Mouse (Mus musculus): ENCODE measurements at regions not wholly inside any gene's neighbourhood (a gene's known extent, or its start where the extent isn't known, plus 50 kb on each side); places are given as distances from the start of the nearest gene placed in this dataset.

- WGBS, result 71% methylated on average over 4 of the region's 4 CpGs
- TF ChIP-seq POLR2A (IDR thresholded peaks at IDR 0.05; ENCODE audit: low read depth, low read length) (no peak), CTCF (IDR thresholded peaks at IDR 0.05; ENCODE audit: extremely low read depth, insufficient read depth, insufficient read length, insufficient replicate concordance) (no peak)
- Histone ChIP-seq H3K36me3 (ENCODE audit: control insufficient read depth, insufficient read depth, low read length) (no peaks in the 10 kb centered on the region), H3K27ac (ENCODE audit: insufficient read depth, low read length) (no peak overlapping the region), H3K4me3 (ENCODE audit: extremely low read depth, insufficient read depth, insufficient read length) (no peak overlapping the region), H3K4me1 (ENCODE audit: control insufficient read depth, insufficient read depth, insufficient read length) (no peaks in the 10 kb centered on the region), H3K27me3 (ENCODE audit: control insufficient read depth, insufficient read depth, low read length) (no peaks in the 10 kb centered on the region)
- DNase-seq (ENCODE audit: low read depth in 1 of 2, low spot score in 2 of 2), result no peak
Observed at GRCm38 (mm10) chr11:45485950-45486349, 365.9 kb upstream of the Clint1 start.

GRCm38 (mm10) chr11:45491021-45491967, 360.6 kb upstream of the Clint1 start:
- TF ChIP-seq POLR2A (IDR thresholded peaks at IDR 0.05; ENCODE audit: low read depth, low read length), result no peak
- TF ChIP-seq CTCF (IDR thresholded peaks at IDR 0.05; ENCODE audit: extremely low read depth, insufficient read depth, insufficient read length, insufficient replicate concordance), result no peak
- no peak overlapping the region for H3K4me3 ChIP-seq (ENCODE audit: extremely low read depth, insufficient read depth, insufficient read length)
- H3K4me1 ChIP-seq (ENCODE audit: control insufficient read depth, insufficient read depth, insufficient read length), result no peaks in the 10 kb centered on the region
- no peaks in the 10 kb centered on the region; the same call in 1 of the 2 replicates for H3K27me3 ChIP-seq (ENCODE audit: control insufficient read depth, insufficient read depth, low read length)
- no peaks in the 10 kb centered on the region for H3K36me3 ChIP-seq (ENCODE audit: control insufficient read depth, insufficient read depth, low read length)
- H3K27ac ChIP-seq (ENCODE audit: insufficient read depth, low read length), result no peak overlapping the region
- WGBS, result 77% methylated on average over 20 of the region's 20 CpGs
- no peak for DNase-seq (ENCODE audit: low read depth in 1 of 2, low spot score in 2 of 2)

- Histone ChIP-seq H3K4me3 (ENCODE audit: extremely low read depth, insufficient read depth, insufficient read length) (no peak overlapping the region), H3K4me1 (ENCODE audit: control insufficient read depth, insufficient read depth, insufficient read length) (no peaks in the 10 kb centered on the region), H3K36me3 (ENCODE audit: control insufficient read depth, insufficient read depth, low read length) (no peaks in the 10 kb centered on the region), H3K27ac (ENCODE audit: insufficient read depth, low read length) (no peak overlapping the region), H3K27me3 (ENCODE audit: control insufficient read depth, insufficient read depth, low read length) (no peaks in the 10 kb centered on the region; the same call in 1 of the 2 replicates)
- DNase-seq (ENCODE audit: low read depth in 1 of 2, low spot score in 2 of 2), result no peak
- TF ChIP-seq CTCF (IDR thresholded peaks at IDR 0.05; ENCODE audit: extremely low read depth, insufficient read depth, insufficient read length, insufficient replicate concordance) (no peak), POLR2A (IDR thresholded peaks at IDR 0.05; ENCODE audit: low read depth, low read length) (no peak)
- 52% methylated on average over 1 of the region's 1 CpGs for WGBS
Observed at GRCm38 (mm10) chr11:45495246-45495645, 356.6 kb upstream of the Clint1 start.

GRCm38 (mm10) chr11:45508566-45508965, 343.3 kb upstream of the Clint1 start:
- Histone ChIP-seq H3K4me1 (ENCODE audit: control insufficient read depth, insufficient read depth, insufficient read length) (no peaks in the 10 kb centered on the region), H3K27me3 (ENCODE audit: control insufficient read depth, insufficient read depth, low read length) (no peaks in the 10 kb centered on the region), H3K27ac (ENCODE audit: insufficient read depth, low read length) (no peak overlapping the region), H3K4me3 (ENCODE audit: extremely low read depth, insufficient read depth, insufficient read length) (no peak overlapping the region), H3K36me3 (ENCODE audit: control insufficient read depth, insufficient read depth, low read length) (no peaks in the 10 kb centered on the region)
- WGBS, result 76% methylated on average over 4 of the region's 4 CpGs
- DNase-seq (ENCODE audit: low read depth in 1 of 2, low spot score in 2 of 2), result no peak
- no peak for TF ChIP-seq POLR2A (IDR thresholded peaks at IDR 0.05; ENCODE audit: low read depth, low read length)
- no peak for TF ChIP-seq CTCF (IDR thresholded peaks at IDR 0.05; ENCODE audit: extremely low read depth, insufficient read depth, insufficient read length, insufficient replicate concordance)

GRCm38 (mm10) chr11:45509278-45509677, 342.6 kb upstream of the Clint1 start:
- WGBS, result 74% methylated on average over 2 of the region's 2 CpGs
- Histone ChIP-seq H3K4me3 (ENCODE audit: extremely low read depth, insufficient read depth, insufficient read length) (no peak overlapping the region), H3K27me3 (ENCODE audit: control insufficient read depth, insufficient read depth, low read length) (no peaks in the 10 kb centered on the region), H3K36me3 (ENCODE audit: control insufficient read depth, insufficient read depth, low read length) (no peaks in the 10 kb centered on the region), H3K27ac (ENCODE audit: insufficient read depth, low read length) (no peak overlapping the region), H3K4me1 (ENCODE audit: control insufficient read depth, insufficient read depth, insufficient read length) (no peaks in the 10 kb centered on the region)
- no peak for TF ChIP-seq POLR2A (IDR thresholded peaks at IDR 0.05; ENCODE audit: low read depth, low read length)
- no peak for TF ChIP-seq CTCF (IDR thresholded peaks at IDR 0.05; ENCODE audit: extremely low read depth, insufficient read depth, insufficient read length, insufficient replicate concordance)
- DNase-seq (ENCODE audit: low read depth in 1 of 2, low spot score in 2 of 2), result no peak

GRCm38 (mm10) chr11:45514415-45515271, 337.2 kb upstream of the Clint1 start:
- H3K4me1 ChIP-seq (ENCODE audit: control insufficient read depth, insufficient read depth, insufficient read length), result no peaks in the 10 kb centered on the region
- H3K27ac ChIP-seq (ENCODE audit: insufficient read depth, low read length), result no peak overlapping the region
- TF ChIP-seq CTCF (IDR thresholded peaks at IDR 0.05; ENCODE audit: extremely low read depth, insufficient read depth, insufficient read length, insufficient replicate concordance) (no peak), POLR2A (IDR thresholded peaks at IDR 0.05; ENCODE audit: low read depth, low read length) (no peak)
- no peaks in the 10 kb centered on the region for H3K27me3 ChIP-seq (ENCODE audit: control insufficient read depth, insufficient read depth, low read length)
- DNase-seq (ENCODE audit: low read depth in 1 of 2, low spot score in 2 of 2), result no peak
- no peaks in the 10 kb centered on the region for H3K36me3 ChIP-seq (ENCODE audit: control insufficient read depth, insufficient read depth, low read length)
- H3K4me3 ChIP-seq (ENCODE audit: extremely low read depth, insufficient read depth, insufficient read length), result no peak overlapping the region
- 83% methylated on average over 10 of the region's 10 CpGs for WGBS

Data from spleen, adult 2 months (tissue).